Mouse (Mus musculus) heart, embryonic 15.5 days (tissue): ENCODE measurements around the gene Ang5. TPM values are rescaled to one million over a fixed set of nuclear protein-coding genes. Genes with fewer than 3 reads are reported as not detected.
"Not testable (repeated sequence)": the region's sequence is repeated elsewhere in the genome, so short reads cannot be mapped to it uniquely, and the experiment has no call there.

ENCODE experiments used
- ATAC-seq: fragments of 200-750 bp; cut with Nextera tagmentation; replicated peaks from 2 replicates; pipeline ENCODE4 v1.8.0; 2017; ENCODE audit warnings: low read depth, moderate TSS enrichment; ENCODE audit not compliant: insufficient number of reproducible peaks, insufficient read depth, low FRiP score
- H3K27ac ChIP-seq: fragments of 300-500 bp; sonication (generic); 2 replicates; pipeline ENCODE4 v1.5.1; 2015; ENCODE audit warnings: mild to moderate bottlenecking, inconsistent platforms
- H3K27me3 ChIP-seq: fragments of 300-500 bp; sonication (generic); 2 replicates; pipeline ENCODE4 v1.6.1; 2015; ENCODE audit warnings: inconsistent platforms
- H3K36me3 ChIP-seq: fragments of 300-500 bp; sonication (generic); 2 replicates; pipeline ENCODE4 v1.6.1; 2015; ENCODE audit warnings: mild to moderate bottlenecking, inconsistent platforms
- H3K4me1 ChIP-seq: fragments of 300-500 bp; sonication (generic); replicated peaks from 2 replicates; pipeline ENCODE4 v1.6.1; 2015; ENCODE audit warnings: inconsistent platforms
- H3K4me2 ChIP-seq: fragments of 300-500 bp; sonication (generic); 2 replicates; pipeline ENCODE4 v1.6.1; 2015; ENCODE audit warnings: inconsistent platforms, mild to moderate bottlenecking, moderate library complexity
- H3K4me3 ChIP-seq: fragments of 300-500 bp; sonication (generic); 2 replicates; pipeline ENCODE4 v1.5.1; 2015; ENCODE audit warnings: mild to moderate bottlenecking, inconsistent platforms
- H3K9ac ChIP-seq: fragments of 300-500 bp; sonication (generic); 2 replicates; pipeline ENCODE4 v1.6.1; 2015; ENCODE audit warnings: mild to moderate bottlenecking, inconsistent platforms
- H3K9me3 ChIP-seq: fragments of 300-500 bp; sonication (generic); replicated peaks from 2 replicates; pipeline ENCODE4 v1.6.1; 2016; ENCODE audit warnings: inconsistent platforms
- WGBS: fragments of 180-500 bp; shearing (Covaris S2); methylation state at CpG from one replicate; pipeline ENCODE4 v1.1.7; 2015; ENCODE audit warnings: mixed read lengths; 5-methylcytosine and 5-hydroxymethylcytosine counted together
- polyA plus RNA-seq: library from polyadenylated mRNA; unstranded; fragments of >200 nt; fragmentation: Nextera tagmentation; extraction: Ambion mirVana; gene quantifications from 2 replicates; pipeline ENCODE4 v1.2.1, GENCODE M21; 2015

Gene Ang5
- polyA plus RNA-seq, 1 experiment from 2014 or later, result not detected

- ATAC-seq, H3K27me3 ChIP-seq, H3K4me3 ChIP-seq, H3K4me1 ChIP-seq, H3K36me3 ChIP-seq, H3K27ac ChIP-seq, H3K9ac ChIP-seq, H3K4me2 ChIP-seq, H3K9me3 ChIP-seq: not testable (repeated sequence)
- WGBS, result 10% methylated on average over 5 of the region's 5 CpGs
Observed at GRCm38 (mm10) chr14:43987404-43987803, 30.5 kb downstream of the Ang5 start.

- H3K4me2 ChIP-seq, ATAC-seq, H3K27ac ChIP-seq, H3K9me3 ChIP-seq, H3K4me1 ChIP-seq, H3K9ac ChIP-seq, H3K4me3 ChIP-seq, H3K36me3 ChIP-seq, H3K27me3 ChIP-seq: not testable (repeated sequence)
- WGBS, result 80% methylated on average over 2 of the region's 2 CpGs
Observed at GRCm38 (mm10) chr14:43998455-43999000, 41.7 kb downstream of the Ang5 start.

- Histone ChIP-seq H3K9me3 (no peaks in the 10 kb centered on the region), H3K4me3 (no peak overlapping the region), H3K9ac (no peak overlapping the region), H3K27ac (no peak overlapping the region), H3K4me1 (no peaks in the 10 kb centered on the region), H3K36me3 (no peaks in the 10 kb centered on the region), H3K27me3 (no peaks in the 10 kb centered on the region), H3K4me2 (no peak overlapping the region)
- WGBS, result 33% methylated on average over 3 of the region's 3 CpGs
- ATAC-seq, result no peak
Observed at GRCm38 (mm10) chr14:44001600-44001999, 44.7 kb downstream of the Ang5 start.

- H3K9me3 ChIP-seq, result no peaks in the 10 kb centered on the region
- no peak within 1 kb of the TSS for H3K27ac ChIP-seq
- H3K27me3 ChIP-seq, result no peaks in the 10 kb centered on the region
- H3K4me1 ChIP-seq, result no peaks in the 10 kb centered on the region
- H3K9ac ChIP-seq, result no peak within 1 kb of the TSS
- H3K4me2 ChIP-seq, result no peak within 1 kb of the TSS
- no peak within 1 kb of the TSS for H3K4me3 ChIP-seq
- ATAC-seq, result no peak
- 67% methylated on average over 1 of the region's 1 CpGs for WGBS
- H3K36me3 ChIP-seq, result no peaks in the 10 kb centered on the region
Observed at GRCm38 (mm10) chr14:44002169-44002568, 45.3 kb downstream of the Ang5 start, which contains the start of gene Ang6. TSS of gene Ang6 (minus strand) at chr14:44002269.

- not testable (repeated sequence) for H3K9ac ChIP-seq, H3K27ac ChIP-seq, H3K4me2 ChIP-seq, H3K27me3 ChIP-seq, H3K9me3 ChIP-seq, H3K4me3 ChIP-seq, H3K4me1 ChIP-seq, H3K36me3 ChIP-seq
- 0 out of 2 replicates have a peak, but pooled peaks have one; percentile 27 for ATAC-seq
- WGBS, result no CpG with 5 or more reads among the region's 1 CpGs
Observed at GRCm38 (mm10) chr14:44008021-44008420, 51.2 kb downstream of the Ang5 start.

- H3K27ac ChIP-seq, ATAC-seq, H3K36me3 ChIP-seq, H3K4me1 ChIP-seq, H3K27me3 ChIP-seq, H3K4me3 ChIP-seq, H3K9ac ChIP-seq, H3K4me2 ChIP-seq, H3K9me3 ChIP-seq: not testable (repeated sequence)
- 39% methylated on average over 2 of the region's 2 CpGs for WGBS
Observed at GRCm38 (mm10) chr14:44009686-44010085, 52.8 kb downstream of the Ang5 start.

Other genes with a start within 250 kb of the Ang5 start
- gene Gm16506, start 229.6 kb upstream of the Ang5 start, polyA plus RNA-seq, result 0.09 TPM in 1 of 2 replicates, not detected in the other
- gene Gm6526, start 209.2 kb upstream of the Ang5 start, polyA plus RNA-seq, result 0.10 TPM in 1 of 2 replicates, not detected in the other
- gene Gm8180, start 172.3 kb upstream of the Ang5 start, polyA plus RNA-seq, result not detected in 2 replicates
- gene Ear1, start 81.6 kb upstream of the Ang5 start, polyA plus RNA-seq, result not detected in 2 replicates
- gene Ear10, start 33.5 kb upstream of the Ang5 start, polyA plus RNA-seq, result not detected in 2 replicates
- 26.1 and 28.5 TPM in 2 replicates for gene Gm8113, start 31.7 kb upstream of the Ang5 start, polyA plus RNA-seq
- not detected in 2 replicates for gene Ang6, start 45.2 kb downstream of the Ang5 start, polyA plus RNA-seq
- gene Ear2, start 145.6 kb downstream of the Ang5 start, polyA plus RNA-seq, result 0.67 TPM in 1 of 2 replicates, not detected in the other
- not detected in 2 replicates for gene Gm3327, start 166.8 kb downstream of the Ang5 start, polyA plus RNA-seq
- gene Gm8212, start 240.6 kb downstream of the Ang5 start, polyA plus RNA-seq, result not detected in 2 replicates